Mouse (Mus musculus) limb, embryonic 15.5 days (tissue): Measurements from ENCODE around the gene Nipa2. TPM values are rescaled to one million over a fixed set of nuclear protein-coding genes. Genes with fewer than 3 reads are reported as not detected.
"Not testable (repeated sequence)": the region's sequence is repeated elsewhere in the genome, so short reads cannot be mapped to it uniquely, and the experiment has no call there.

ENCODE experiments used
- ATAC-seq: fragments of 200-750 bp; cut with Nextera tagmentation; 2 replicates; pipeline ENCODE4 v1.8.0; 2017; ENCODE audit warnings: low read depth, moderate TSS enrichment; ENCODE audit not compliant: insufficient number of reproducible peaks, low FRiP score, low TSS enrichment
- H3K27ac ChIP-seq: fragments of 300-500 bp; sonication (generic); 2 replicates; pipeline ENCODE4 v1.5.1; 2015; ENCODE audit warnings: moderate library complexity, mild to moderate bottlenecking, inconsistent platforms
- H3K27me3 ChIP-seq: fragments of 300-500 bp; sonication (generic); 2 replicates; pipeline ENCODE4 v1.6.1; 2015; ENCODE audit warnings: inconsistent platforms
- H3K36me3 ChIP-seq: fragments of 300-500 bp; sonication (generic); 2 replicates; pipeline ENCODE4 v1.6.1; 2015; ENCODE audit warnings: inconsistent platforms
- H3K4me1 ChIP-seq: fragments of 300-500 bp; sonication (generic); 2 replicates; pipeline ENCODE4 v1.6.1; 2015; ENCODE audit warnings: inconsistent platforms
- H3K4me2 ChIP-seq: fragments of 300-500 bp; sonication (generic); 2 replicates; pipeline ENCODE4 v1.6.1; 2015; ENCODE audit warnings: mild to moderate bottlenecking, inconsistent platforms
- H3K4me3 ChIP-seq: fragments of 300-500 bp; sonication (generic); 2 replicates; pipeline ENCODE4 v1.5.1; 2015; ENCODE audit warnings: mild to moderate bottlenecking, inconsistent platforms
- H3K9ac ChIP-seq: fragments of 300-500 bp; sonication (generic); 2 replicates; pipeline ENCODE4 v1.6.1; 2015; ENCODE audit warnings: inconsistent platforms
- H3K9me3 ChIP-seq: fragments of 300-500 bp; sonication (generic); 2 replicates; pipeline ENCODE4 v1.6.1; 2016; ENCODE audit warnings: inconsistent platforms
- WGBS: fragments of 180-500 bp; shearing (Covaris S2); methylation state at CpG from one replicate; pipeline ENCODE4 v1.1.7; 2015; 5-methylcytosine and 5-hydroxymethylcytosine counted together
- polyA plus RNA-seq: library from polyadenylated mRNA; unstranded; fragments of >200 nt; fragmentation: Nextera tagmentation; extraction: Ambion mirVana; gene quantifications from 2 replicates; pipeline ENCODE4 v1.2.1, GENCODE M21; 2015

Nipa2 gene
- polyA plus RNA-seq, 1 experiment from 2014 or later = 38.2 TPM

- Histone ChIP-seq H3K9me3 (no peaks in the 10 kb centered on the region), H3K4me1 (no peaks in the 10 kb centered on the region), H3K4me3 (no peak overlapping the region), H3K36me3 (peaks cover 63% of the 10 kb centered on the region), H3K27ac (no peak overlapping the region), H3K9ac (no peak overlapping the region), H3K27me3 (no peaks in the 10 kb centered on the region), H3K4me2 (no peak overlapping the region)
- WGBS = 88% methylated on average over 2 of the region's 2 CpGs
- ATAC-seq = no peak
These were observed 33.6 kb downstream of the Nipa2 start for GRCm38 (mm10) chr7:55928649-55929048.

GRCm38 (mm10) chr7:55927262-55927661 lies 35.0 kb downstream of the Nipa2 start:
- H3K4me2 ChIP-seq = no peak overlapping the region
- no peak overlapping the region for H3K9ac ChIP-seq
- H3K4me1 ChIP-seq = no peaks in the 10 kb centered on the region
- H3K27me3 ChIP-seq = no peaks in the 10 kb centered on the region
- no peaks in the 10 kb centered on the region for H3K9me3 ChIP-seq
- WGBS = 93% methylated on average over 4 of the region's 4 CpGs
- ATAC-seq = no peak
- no peak overlapping the region for H3K4me3 ChIP-seq
- no peak overlapping the region for H3K27ac ChIP-seq
- H3K36me3 ChIP-seq = peaks cover 77% of the 10 kb centered on the region

GRCm38 (mm10) chr7:55918365-55918764 lies 43.9 kb downstream of the Nipa2 start:
- H3K4me3 ChIP-seq, H3K4me1 ChIP-seq, ATAC-seq, H3K27me3 ChIP-seq, H3K9ac ChIP-seq, H3K27ac ChIP-seq, H3K4me2 ChIP-seq, H3K9me3 ChIP-seq: not testable (repeated sequence)
- 94% methylated on average over 11 of the region's 11 CpGs for WGBS
- peaks cover 91% of the 10 kb centered on the region for H3K36me3 ChIP-seq

GRCm38 (mm10) chr7:55912118-55912517 lies 50.2 kb downstream of the Nipa2 start:
- peaks cover 80% of the 10 kb centered on the region for H3K36me3 ChIP-seq
- 95% methylated on average over 5 of the region's 5 CpGs for WGBS
- no peak for ATAC-seq

GRCm38 (mm10) chr7:55911371-55911770 lies 50.9 kb downstream of the Nipa2 start:
- ATAC-seq = no peak
- peaks cover 79% of the 10 kb centered on the region for H3K36me3 ChIP-seq
- H3K4me1 ChIP-seq = no peaks in the 10 kb centered on the region
- no peak overlapping the region for H3K4me2 ChIP-seq
- 73% methylated on average over 8 of the region's 8 CpGs for WGBS
- no peak overlapping the region for H3K9ac ChIP-seq
- H3K27me3 ChIP-seq = no peaks in the 10 kb centered on the region
- no peak overlapping the region for H3K27ac ChIP-seq
- no peak overlapping the region for H3K4me3 ChIP-seq
- no peaks in the 10 kb centered on the region for H3K9me3 ChIP-seq

More at GRCm38 (mm10) chr7:55912118-55912517, 50.2 kb downstream of the Nipa2 start:
- no peak overlapping the region for H3K4me3 ChIP-seq
- H3K4me2 ChIP-seq = no peak overlapping the region
- H3K4me1 ChIP-seq = no peaks in the 10 kb centered on the region
- H3K9ac ChIP-seq = no peak overlapping the region
- H3K9me3 ChIP-seq = no peaks in the 10 kb centered on the region
- no peaks in the 10 kb centered on the region for H3K27me3 ChIP-seq
- no peak overlapping the region for H3K27ac ChIP-seq

GRCm38 (mm10) chr7:55910356-55910755 lies 51.9 kb downstream of the Nipa2 start:
- Histone ChIP-seq H3K27me3 (no peaks in the 10 kb centered on the region), H3K4me2 (no peak overlapping the region), H3K36me3 (peaks cover 80% of the 10 kb centered on the region), H3K4me1 (no peaks in the 10 kb centered on the region), H3K27ac (no peak overlapping the region), H3K9ac (no peak overlapping the region), H3K9me3 (no peaks in the 10 kb centered on the region), H3K4me3 (no peak overlapping the region)
- WGBS = 79% methylated on average over 2 of the region's 2 CpGs
- ATAC-seq = no peak

- 93% methylated on average over 1 of the region's 1 CpGs for WGBS
- Histone ChIP-seq H3K4me1 (no peaks in the 10 kb centered on the region), H3K27me3 (no peaks in the 10 kb centered on the region), H3K27ac (no peak overlapping the region), H3K4me3 (no peak overlapping the region), H3K9ac (no peak overlapping the region), H3K9me3 (no peaks in the 10 kb centered on the region), H3K36me3 (peaks cover 78% of the 10 kb centered on the region), H3K4me2 (no peak overlapping the region)
- no peak for ATAC-seq
These were observed 52.8 kb downstream of the Nipa2 start for GRCm38 (mm10) chr7:55909519-55909918.

- Histone ChIP-seq H3K9me3 (no peaks in the 10 kb centered on the region), H3K4me2 (no peak overlapping the region), H3K36me3 (peaks cover 77% of the 10 kb centered on the region), H3K4me3 (no peak overlapping the region), H3K4me1 (no peaks in the 10 kb centered on the region), H3K27me3 (no peaks in the 10 kb centered on the region), H3K9ac (no peak overlapping the region), H3K27ac (no peak overlapping the region)
- WGBS = 86% methylated on average over 2 of the region's 2 CpGs
- ATAC-seq = no peak
These were observed 56.8 kb downstream of the Nipa2 start for GRCm38 (mm10) chr7:55905449-55905848.

GRCm38 (mm10) chr7:55903766-55904165 lies 58.5 kb downstream of the Nipa2 start:
- Histone ChIP-seq H3K9ac (no peak overlapping the region), H3K4me1 (no peaks in the 10 kb centered on the region), H3K27me3 (no peaks in the 10 kb centered on the region), H3K36me3 (peaks cover 80% of the 10 kb centered on the region), H3K4me2 (no peak overlapping the region), H3K27ac (no peak overlapping the region), H3K9me3 (no peaks in the 10 kb centered on the region), H3K4me3 (no peak overlapping the region)
- ATAC-seq = no peak
- WGBS = 83% methylated on average over 5 of the region's 5 CpGs

- H3K4me3 ChIP-seq = no peak overlapping the region
- H3K9ac ChIP-seq = no peak overlapping the region
- no peak overlapping the region for H3K4me2 ChIP-seq
- H3K4me1 ChIP-seq = no peaks in the 10 kb centered on the region
- 84% methylated on average over 11 of the region's 11 CpGs for WGBS
- no peaks in the 10 kb centered on the region for H3K27me3 ChIP-seq
- H3K9me3 ChIP-seq = no peaks in the 10 kb centered on the region
- ATAC-seq = no peak
- H3K36me3 ChIP-seq = peaks cover 70% of the 10 kb centered on the region
- no peak overlapping the region for H3K27ac ChIP-seq
These were observed 70.5 kb downstream of the Nipa2 start for GRCm38 (mm10) chr7:55891797-55892196.

- H3K4me3 ChIP-seq = no peak overlapping the region
- H3K36me3 ChIP-seq = peaks cover 63% of the 10 kb centered on the region
- no peak overlapping the region for H3K27ac ChIP-seq
- H3K9ac ChIP-seq = no peak overlapping the region
- no peaks in the 10 kb centered on the region for H3K9me3 ChIP-seq
- H3K27me3 ChIP-seq = no peaks in the 10 kb centered on the region
- H3K4me2 ChIP-seq = no peak overlapping the region
- no peak for ATAC-seq
- H3K4me1 ChIP-seq = no peaks in the 10 kb centered on the region
These were observed 71.5 kb downstream of the Nipa2 start for GRCm38 (mm10) chr7:55890731-55891130.

- no peak for ATAC-seq
- no peaks in the 10 kb centered on the region for H3K9me3 ChIP-seq
- H3K4me3 ChIP-seq = no peak overlapping the region
- H3K9ac ChIP-seq = no peak overlapping the region
- no peak overlapping the region for H3K4me2 ChIP-seq
- no peak overlapping the region for H3K27ac ChIP-seq
- WGBS = 86% methylated on average over 4 of the region's 4 CpGs
- no peaks in the 10 kb centered on the region for H3K27me3 ChIP-seq
- peaks cover 60% of the 10 kb centered on the region for H3K36me3 ChIP-seq
- H3K4me1 ChIP-seq = no peaks in the 10 kb centered on the region
These were observed 72.3 kb downstream of the Nipa2 start for GRCm38 (mm10) chr7:55889996-55890395.

- no peak overlapping the region for H3K9ac ChIP-seq
- no peak overlapping the region for H3K4me2 ChIP-seq
- no peak overlapping the region for H3K4me3 ChIP-seq
- ATAC-seq = no peak
- H3K9me3 ChIP-seq = no peaks in the 10 kb centered on the region
- 86% methylated on average over 4 of the region's 4 CpGs for WGBS
- H3K27me3 ChIP-seq = no peaks in the 10 kb centered on the region
- peaks cover 60% of the 10 kb centered on the region for H3K36me3 ChIP-seq
- H3K4me1 ChIP-seq = no peaks in the 10 kb centered on the region
- no peak overlapping the region for H3K27ac ChIP-seq
These were observed 73.7 kb downstream of the Nipa2 start for GRCm38 (mm10) chr7:55888603-55889002.
